Mouse (Mus musculus) MEL-GATA-1-ER (cell line): ENCODE results near the gene Vps13d.

Source experiments
- DNase-seq: peaks from one replicate; pipeline ENCODE4 v3.0.0-alpha.2; 2012; ENCODE audit warnings: low read depth; ENCODE audit errors: extremely low read depth

The Vps13d gene

DNA sequence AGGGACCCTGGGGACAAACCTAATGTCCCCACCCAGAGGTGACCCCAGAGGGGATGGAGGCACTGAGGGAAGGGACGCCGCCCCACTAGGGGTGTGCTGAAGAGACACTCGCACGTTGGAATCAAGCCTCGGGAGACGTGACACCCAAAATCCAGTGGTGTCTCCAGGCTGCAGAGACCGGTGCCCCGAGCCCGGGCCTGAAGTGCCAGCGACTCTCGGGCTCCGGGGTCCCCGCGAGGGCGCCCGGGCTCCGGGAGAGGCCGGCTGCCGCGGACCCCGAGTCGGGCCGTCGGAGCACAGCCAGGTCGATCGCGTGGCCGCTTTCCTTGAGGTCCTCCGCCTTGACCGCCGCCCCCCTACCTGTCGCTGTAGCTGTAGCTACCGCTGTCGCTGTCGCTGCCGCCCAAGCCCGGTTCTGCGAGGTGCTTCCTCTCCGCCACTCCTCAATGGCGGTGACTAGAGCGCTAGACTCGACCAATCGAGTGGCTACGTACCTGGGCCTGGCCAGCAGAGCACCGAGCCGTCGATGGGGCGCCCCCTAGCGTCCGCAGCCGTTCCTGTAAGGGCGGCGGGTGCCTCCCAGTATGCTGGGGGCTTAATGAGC is at the start of gene Vps13d:
Gene Vps13d (minus strand): TSS at position 447 of the 604 bp plus-strand sequence.
- peak; percentile 79 for DNase-seq

DNA sequence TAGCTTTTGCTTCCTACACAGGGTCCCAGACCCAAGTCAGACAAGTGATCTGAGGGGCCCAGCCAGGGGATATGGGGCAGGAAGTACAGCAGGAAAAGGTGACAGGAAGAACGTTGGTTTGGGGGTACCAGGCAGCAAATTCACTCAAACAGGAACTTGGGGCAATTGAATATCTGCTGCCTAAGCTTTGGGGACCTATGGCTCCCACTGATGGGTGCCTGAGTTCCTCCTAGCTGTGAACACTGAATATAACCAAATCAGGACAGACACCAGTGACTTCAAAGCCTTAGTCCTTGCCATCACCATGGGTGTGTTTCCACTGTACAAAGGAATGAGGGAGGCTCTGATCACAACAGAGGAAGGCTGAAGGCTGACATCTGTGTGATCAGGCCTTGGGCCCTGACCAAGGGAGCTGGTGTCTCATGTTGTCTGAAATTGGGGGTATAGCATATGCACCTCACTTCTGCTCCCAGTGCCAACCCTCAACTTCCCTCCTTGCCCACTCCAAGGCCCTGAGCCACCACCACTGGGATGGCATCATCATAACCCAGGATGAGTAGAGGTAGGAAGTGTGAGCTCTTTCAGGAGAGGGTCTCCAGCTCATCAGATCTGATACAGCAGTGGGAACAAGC is 48.0 kb upstream of the Vps13d start:
- no peak for DNase-seq

DNA sequence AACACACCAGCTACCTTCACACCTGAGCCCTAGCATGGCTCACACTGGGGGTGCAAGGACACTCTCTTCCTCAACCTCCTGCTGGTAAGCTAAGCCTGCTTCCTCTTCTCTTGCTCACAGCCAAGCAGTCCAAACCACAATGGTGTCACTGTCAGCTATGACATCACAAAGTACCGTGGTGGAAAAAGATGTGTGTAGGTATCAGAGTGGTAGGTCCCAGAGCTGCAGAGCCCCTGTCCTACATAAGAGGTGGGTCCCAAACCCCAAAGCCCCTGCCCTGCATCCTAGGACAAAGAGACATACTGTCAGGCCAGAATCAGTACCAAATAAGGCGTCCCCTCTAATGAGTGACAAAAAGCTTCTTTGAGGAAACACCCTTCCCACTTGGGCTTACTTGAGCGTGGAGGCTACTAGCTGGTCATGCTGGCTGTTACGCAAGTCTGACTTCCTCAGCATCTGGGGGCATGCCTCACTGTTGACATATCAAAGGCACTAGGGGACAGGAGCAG is 46.0 kb upstream of the Vps13d start:
- DNase-seq: no peak

DNA sequence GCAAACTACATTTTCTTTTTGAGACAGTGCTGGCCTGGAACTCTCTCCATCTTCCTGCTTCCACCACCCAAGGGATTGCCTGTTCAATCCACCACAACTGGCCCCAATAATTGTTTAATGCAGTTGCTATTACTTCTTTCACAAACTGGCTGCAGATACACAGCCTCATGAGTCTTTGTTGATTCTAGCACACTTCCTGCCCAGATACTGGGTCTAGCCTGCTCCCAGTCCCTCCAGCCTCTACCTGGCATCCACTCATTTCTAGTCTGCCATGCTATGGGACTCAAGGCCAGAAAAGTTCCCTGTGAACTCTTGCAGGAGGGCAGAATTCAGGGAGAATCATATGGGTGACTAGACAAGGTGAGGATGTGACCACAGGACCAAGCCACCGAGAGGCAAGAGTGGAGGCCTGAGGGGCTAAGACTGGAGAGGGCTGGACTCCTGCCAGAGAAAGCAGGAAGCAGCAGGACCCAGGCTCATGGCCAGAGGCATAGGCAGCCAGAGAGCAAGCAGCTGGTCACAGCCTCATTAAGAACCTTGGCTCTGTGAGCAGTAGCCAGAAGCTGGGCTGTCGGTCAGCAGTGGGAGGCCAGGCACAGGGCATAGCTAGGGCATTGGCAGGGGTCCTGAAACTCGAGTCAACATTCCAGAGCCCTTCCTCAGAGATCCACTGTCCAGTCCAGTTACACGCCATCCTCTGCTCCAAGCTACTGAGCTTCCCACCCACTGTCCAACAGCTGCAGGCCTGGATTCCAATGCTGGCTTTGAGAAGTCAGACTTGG is 44.4 kb upstream of the Vps13d start:
- no peak for DNase-seq

DNA sequence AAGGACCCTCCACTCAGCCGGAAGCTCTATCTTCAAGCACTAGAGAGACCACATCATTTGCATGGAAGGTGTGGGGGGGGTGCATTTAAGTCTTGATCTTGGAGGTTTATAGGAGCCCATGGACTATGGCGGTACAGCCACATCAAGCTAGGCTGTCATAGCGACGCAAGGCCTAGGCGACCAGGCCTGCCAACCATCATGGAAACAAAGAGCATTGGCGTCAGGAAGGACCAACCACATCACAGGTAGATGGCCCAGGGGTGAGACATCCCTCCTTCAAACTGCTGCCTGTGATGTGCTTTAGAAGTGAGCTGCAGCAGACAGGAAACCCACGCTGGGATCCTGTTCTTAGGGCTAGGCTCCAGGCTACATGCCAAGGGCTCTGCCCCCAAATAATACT is 41.2 kb upstream of the Vps13d start:
- DNase-seq: no peak

DNA sequence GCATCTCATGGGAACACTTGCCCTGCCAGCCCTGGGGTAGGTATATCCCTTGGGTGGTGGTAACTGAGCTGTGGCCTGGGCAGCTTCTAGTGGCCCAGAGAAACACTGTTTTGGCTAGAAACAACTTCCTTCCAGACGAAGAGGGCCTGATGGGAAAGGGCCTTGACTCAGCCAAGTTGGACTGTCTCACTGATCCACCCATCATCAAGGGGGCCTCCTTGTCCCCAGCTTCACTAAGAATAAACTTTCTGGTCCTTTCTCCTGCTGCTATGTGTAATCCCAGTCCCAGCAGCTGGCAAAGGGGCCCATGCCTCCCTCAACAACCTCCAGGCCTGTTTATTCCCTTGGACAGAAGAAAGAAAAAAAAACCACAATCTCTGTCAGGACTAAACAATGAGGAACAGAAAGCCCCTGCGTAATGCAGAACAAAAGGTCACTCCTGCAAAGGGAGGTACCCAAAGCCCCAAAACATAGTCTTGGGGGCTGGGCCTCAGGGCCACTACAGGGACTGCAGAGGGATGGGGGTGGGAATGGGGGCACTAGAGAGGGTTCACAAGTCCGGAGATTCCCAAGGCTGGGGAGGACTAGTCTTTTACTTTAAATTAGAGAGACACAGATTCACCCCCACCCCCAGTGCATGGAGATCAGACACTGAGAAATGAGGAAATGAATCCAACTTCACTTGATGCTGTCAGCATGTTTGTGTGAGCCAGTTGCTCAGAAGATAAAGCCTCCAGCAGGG is 38.9 kb upstream of the Vps13d start:
- no peak for DNase-seq

DNA sequence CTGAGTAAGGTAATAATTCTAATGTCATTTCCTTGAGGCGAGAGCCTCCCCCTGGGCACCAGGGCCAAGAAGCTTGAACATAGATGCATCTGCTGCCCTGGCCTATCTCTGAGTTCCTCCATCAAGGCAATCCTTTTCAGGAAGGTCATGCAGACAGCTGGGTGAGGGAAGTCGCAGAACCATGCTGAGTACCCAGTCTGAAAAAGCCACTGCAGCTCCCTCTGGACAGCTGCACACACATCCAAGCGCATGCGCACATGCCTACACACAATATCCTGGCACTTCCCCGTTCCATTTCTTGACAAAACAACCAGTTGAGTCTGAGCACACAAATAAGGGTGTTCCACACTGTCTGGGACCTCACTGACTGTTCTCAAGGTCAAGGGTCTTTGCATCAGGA is 36.9 kb upstream of the Vps13d start:
- DNase-seq: no peak

DNA sequence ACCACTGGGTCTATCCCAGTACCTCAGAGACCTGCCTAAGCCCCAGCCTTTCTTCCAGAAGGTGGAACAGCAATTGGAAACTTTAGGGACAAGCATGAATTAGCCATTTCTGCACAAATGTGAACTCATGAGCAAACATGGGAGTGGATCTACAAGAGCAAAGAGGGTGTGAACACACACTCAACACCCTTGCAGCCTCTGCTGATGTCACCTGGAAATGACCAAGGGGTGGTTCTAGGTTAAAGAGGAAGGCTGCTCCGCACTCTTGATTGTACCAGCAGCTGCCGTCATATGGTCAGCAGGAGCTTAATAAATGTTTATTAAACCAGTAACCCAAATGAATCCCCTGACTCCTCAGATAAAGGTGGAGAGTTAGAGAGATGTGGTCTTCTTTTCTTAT is 35.8 kb upstream of the Vps13d start:
- DNase-seq: no peak

DNA sequence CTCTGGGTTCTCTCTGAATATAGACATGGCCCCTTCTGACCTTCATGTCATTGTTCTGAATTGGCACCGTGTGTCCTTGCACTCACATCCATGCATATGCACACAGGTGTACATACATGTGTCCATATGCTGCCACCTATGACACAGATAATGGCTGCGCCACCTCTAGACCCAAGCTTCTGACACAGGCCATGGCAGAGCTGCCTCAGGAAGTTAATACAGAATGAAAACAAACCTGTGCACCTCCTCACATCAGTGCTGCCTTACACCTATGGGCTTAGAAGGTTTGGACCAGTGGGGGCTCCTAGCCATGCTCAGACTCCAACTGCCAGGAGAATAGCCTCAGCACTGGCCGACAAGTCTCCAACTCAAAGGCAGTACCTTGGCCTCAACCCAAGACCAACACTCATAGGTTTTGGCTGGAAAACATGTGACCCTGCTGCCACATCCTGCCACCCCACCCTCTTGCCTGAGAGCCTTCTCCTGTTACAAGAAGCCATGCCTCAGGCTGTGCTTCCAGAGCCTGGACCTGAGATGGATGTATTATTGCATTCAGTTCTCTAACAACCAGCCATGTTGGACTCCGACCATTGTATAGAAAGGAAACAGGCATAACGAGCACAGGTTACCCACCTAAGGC is 34.8 kb upstream of the Vps13d start:
- no peak for DNase-seq

DNA sequence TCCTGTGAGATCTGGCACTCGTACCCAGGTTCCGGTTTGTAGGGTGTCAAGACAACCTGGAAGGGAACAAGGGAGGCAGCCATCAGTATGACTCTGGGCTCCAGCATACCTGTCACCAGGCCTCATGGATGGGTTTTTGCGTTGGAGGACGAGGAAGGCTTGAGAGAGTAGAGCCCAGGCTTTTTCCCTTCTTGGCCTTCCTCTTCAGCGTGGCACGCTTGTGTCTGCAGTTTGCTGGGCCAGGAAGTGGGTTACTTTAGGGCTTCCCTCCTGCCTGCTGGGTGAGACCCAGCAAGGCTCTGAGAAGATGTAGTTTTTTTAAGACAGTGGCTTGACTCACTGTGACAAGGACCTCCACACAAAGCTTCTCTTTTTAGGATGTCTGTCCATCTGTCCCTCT is 34.2 kb upstream of the Vps13d start:
- DNase-seq: no peak

DNA sequence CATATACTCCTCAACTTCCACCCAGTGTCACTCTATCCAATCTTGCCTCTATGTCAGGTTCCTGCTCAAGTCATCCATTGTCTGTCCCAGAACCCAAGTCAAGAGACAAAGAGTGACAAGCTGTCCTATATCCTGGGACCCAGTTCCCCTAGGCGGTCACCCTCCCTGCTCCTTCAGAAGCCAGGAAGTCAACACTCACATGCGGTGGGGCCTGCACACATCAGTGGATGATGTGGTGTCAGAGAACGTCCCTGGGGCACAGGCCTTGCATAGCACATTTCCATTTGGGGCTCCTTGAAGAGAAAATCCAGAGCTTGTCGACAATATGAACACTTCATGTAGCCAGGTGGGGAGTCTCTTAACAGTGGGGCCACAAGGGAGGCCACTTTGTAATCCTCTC is 29.8 kb upstream of the Vps13d start:
- no peak for DNase-seq

DNA sequence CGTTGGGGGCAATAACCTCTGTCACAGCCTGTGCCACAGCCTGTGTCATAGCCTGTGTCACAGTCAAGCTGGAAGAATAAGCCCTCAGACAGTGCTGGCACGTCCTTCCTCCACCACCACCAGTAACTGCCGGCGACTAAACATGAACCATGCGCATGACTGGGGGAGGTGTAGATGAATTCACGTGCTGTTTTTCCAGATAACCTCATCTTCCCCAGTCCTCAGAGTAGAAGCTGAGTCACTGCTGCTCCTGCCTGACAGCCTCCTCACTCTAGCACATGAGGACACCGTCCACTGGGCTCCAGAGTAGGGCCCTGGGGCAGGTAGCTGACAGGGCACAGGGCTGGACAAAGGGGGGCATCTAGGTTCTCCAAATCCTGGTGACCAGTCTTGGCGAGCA is 27.3 kb upstream of the Vps13d start:
- peak; percentile 35 for DNase-seq

DNA sequence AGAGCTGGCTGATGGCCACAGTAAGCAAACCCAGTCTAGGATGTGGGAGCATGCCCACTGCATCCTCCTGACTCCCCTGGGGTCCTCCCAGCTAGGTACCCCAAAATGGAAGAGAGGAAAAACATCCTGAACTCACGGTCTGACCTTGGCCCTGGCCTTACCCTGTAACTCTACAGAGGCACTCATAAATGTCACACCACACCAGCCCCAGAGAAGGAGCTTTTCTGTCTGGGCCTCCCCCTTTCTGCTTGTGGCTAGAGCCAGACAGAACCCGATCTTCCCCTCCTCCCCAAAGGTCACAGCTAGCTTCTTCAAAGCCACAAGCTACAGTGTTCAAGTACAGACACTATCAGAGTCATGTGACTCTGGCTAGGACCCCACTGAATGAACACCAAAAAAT is 26.6 kb upstream of the Vps13d start:
- no peak for DNase-seq

DNA sequence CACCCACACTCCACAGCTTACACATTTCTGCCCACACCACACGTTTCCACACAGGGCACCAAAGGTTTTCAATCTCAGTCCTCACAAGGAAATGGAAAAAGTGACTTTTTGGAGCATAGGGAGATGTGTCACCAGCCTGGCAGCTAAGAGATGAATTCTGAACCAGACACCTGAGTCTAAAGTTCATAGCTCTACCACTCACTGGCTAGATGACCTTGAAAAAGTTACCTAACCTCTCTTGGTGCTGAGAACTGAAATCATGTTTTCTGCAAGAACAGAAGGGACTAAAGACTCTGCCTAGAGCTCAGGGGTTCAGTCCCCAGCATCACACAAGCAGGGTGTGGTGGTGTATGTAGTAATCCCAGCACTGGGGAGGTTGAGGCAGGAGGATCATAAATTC is 25.2 kb upstream of the Vps13d start:
- no peak for DNase-seq

DNA sequence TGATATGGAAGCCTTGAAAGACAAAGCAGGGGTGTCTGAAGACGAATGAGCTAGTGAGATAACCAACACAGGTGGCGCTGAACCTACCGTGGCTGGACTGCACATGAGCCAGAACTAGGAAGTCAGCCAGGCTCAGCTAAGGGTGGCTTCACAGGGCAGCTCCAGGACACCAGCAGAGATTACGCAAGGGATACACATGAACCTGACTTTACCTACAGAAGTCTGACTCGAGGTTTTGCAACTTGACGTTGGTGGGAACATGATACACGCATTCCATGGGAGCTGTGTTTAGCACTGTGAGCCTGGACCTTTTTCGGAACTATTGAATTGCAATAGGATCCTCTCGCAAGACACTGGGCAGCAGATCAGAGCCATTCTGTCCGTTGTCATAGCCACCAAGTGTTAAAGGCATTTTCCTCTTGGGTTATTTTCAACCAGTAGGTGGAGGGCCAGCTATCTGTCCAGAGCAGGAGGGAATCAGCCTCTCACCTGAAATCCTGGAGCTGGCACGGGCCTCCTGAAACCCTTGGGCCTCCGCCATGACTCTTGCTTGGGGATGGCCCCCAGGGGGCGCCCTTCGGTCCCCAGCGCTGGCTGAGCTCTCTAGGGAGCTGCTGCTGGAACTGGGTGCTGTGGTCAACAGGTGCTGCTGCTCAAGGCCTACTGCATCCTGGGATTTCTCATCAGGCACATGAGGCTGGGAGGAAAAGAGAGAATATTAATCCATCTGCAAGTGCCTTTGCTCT is 24.6 kb upstream of the Vps13d start:
- DNase-seq: no peak

DNA sequence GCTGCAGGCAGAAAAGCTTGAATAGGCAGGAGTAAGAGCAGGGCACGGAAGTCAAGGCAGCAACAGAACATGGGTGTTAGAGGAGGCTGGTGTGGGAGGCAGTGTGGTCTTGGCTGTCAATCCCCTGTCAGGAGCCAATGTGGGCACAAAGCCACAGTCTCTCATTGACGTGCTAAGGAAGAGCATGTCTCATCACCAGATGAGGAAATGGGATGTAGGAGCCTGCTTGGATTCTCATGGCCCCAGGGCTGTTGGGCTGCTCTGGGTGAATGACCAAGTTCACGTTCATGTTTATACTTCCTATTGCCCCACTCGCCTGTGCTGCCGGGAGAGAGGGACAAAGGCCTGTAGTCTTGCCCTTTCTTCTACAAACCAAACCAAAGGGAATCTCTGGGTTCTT is 23.0 kb upstream of the Vps13d start:
- no peak for DNase-seq

DNA sequence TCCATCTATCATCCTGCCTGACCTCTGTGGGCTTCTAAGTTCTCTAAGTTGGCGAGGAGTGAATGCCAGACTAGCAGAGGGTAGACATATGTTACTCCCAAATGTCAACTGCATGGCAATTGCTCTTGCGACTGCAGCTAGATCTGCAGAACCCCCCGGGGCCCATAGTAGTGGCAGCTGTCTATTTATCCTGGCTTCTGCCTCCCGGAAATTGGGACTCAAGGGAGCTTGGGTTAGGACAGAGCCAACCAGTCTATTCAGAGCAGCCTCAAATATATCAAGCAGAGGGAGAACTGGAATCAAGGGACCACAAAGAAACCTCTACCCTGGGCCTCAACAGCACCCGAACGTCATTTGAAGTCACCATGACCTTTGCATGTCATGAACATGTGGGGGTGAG is 22.2 kb upstream of the Vps13d start:
- DNase-seq: no peak

DNA sequence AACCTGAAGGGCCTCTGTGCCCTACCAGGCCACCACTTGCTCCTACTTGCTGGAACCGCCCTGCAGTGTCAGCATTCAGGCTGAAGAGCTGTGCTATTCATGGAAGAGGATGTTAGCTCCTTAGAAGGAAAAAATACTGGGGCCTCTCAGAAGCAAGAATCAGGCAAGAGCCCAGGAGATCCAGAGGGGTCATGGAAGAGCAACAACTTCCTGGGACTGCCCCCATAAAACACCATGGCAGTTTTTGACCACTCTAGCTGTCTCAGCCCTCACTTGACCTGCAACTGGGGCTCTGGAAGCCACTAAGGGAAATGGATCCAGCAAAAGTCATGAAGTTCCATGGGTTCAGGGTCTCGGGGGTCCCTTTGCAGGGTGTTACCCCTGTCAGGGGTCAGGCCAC is 20.6 kb upstream of the Vps13d start:
- no peak for DNase-seq

DNA sequence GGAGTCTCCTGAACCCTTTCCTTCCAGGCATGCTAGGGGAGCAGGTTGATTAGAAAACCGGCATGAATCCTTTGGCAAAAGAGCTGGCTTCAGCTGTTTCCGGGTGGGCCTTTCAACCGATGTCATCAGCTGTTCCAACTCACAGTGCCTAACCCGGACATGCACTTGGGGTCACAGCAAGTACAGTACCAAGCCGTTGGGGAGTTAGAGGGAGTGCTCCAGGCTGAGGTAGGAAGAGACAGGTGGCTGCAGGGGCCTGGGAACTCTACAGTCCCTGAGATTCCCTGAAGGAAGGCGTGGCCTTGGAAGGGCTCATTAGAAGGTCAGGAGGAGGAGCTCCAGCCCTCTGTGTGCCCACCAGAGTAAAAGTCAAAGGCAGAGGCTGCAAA is 20.0 kb upstream of the Vps13d start:
- no peak for DNase-seq

DNA sequence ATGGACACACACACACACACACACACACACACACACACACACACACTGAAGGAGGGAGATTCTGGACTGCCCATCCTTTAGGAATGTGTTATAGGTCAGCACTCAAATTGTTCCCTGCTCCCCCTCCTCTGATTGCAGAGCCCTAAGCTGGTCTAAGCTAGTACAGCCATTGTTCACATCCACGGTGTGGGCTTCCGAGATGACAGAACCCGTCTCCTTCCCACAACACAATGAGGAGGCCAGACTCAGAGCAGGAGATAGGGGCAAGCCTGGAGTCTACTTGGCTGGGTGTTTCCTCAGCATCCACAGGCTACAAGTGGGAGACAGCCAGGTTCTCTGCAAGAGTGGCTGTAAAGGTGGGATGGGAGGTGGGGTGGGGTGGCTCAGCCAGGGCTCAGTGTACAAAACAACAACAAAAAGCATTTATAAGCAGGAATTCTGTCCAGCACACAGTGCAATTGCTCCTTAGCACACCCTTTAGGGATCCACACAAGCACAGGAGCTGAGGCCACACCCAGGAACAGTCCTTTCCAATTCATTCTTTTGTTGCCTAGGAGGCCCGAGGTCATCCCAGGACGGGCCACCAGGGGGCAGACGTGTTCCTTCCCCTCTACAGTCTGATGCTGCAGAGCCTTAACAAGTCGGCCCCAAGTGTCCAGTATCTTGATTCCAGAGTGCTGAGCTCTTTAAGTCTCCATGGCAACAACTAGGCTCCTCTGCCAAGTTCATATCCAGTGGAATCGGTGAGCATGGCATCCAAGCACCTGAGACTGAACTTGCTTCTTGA is 19.4 kb upstream of the Vps13d start:
- DNase-seq: peak; percentile 62
